Mouse (Mus musculus): ENCODE measurements around the gene Cnnm1.

Cnnm1 gene

DNA sequence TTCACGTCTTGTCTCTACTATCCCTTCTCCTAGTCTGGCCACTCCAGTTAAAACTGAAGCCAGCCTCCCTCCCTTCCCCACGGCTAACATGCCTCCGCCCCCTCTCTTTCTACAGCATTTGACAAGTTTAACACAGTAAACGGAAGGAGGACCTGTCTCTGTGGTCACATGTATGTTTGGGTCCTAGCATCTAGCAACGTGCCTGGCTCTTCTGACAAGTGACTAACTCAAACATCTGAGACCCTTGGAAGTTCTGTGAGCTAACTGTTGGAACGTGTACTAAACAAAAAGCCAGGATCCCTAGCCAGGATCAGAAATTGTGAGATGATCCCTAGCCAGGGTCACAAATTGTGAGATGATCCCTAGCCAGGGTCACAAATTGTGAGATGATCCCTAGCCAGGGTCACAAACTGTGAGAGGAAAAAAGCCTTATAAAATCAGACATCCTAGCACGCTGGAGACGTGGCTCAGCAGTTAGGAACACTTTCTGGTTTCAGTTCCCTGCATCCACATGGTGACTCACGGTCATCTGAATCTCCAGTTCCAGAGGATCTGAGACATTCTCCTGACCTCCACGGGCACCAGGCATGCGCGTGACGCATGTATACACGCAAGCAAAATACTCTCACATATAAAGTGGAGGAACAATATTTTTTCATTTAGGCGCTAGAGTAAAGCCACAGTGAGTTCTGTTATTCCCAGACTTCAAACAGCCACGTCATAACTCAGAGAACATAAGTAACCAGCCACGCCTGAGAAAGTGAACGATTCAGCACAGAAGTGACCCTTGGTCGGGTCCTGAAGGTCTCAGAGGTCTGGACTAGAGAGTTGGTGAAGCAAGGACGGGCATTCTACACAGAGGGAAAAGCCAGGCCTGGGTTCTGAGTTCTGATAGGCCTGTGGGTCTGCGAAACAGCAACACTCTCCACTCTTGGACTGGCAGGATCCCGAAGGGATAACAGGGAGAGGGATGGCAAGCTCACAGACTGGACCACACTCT lies 71.7 kb downstream of the Cnnm1 start:
- in situ Hi-C loops (cut with MboI, MseI), result no loop called here

DNA sequence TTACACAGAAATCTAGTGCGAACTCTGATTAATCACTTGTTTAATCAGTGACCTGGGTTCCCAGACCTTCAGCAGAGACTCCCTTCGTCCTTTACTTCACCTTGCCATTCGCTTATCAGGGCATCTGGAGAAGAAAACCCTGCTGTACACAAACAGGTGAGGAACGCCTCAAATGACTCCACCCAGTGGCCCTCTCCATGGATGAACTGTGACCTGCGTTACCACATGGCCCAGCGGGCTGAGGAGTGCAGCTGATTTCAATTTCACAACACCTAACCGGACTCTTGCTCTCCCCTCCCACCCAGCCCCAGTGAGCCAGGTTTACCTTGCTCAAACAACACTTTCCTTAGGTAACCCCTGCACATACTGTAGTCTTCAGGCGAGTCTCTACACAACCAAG lies 73.6 kb downstream of the Cnnm1 start:
- in situ Hi-C loops (cut with MboI, MseI), result no loop called here

DNA sequence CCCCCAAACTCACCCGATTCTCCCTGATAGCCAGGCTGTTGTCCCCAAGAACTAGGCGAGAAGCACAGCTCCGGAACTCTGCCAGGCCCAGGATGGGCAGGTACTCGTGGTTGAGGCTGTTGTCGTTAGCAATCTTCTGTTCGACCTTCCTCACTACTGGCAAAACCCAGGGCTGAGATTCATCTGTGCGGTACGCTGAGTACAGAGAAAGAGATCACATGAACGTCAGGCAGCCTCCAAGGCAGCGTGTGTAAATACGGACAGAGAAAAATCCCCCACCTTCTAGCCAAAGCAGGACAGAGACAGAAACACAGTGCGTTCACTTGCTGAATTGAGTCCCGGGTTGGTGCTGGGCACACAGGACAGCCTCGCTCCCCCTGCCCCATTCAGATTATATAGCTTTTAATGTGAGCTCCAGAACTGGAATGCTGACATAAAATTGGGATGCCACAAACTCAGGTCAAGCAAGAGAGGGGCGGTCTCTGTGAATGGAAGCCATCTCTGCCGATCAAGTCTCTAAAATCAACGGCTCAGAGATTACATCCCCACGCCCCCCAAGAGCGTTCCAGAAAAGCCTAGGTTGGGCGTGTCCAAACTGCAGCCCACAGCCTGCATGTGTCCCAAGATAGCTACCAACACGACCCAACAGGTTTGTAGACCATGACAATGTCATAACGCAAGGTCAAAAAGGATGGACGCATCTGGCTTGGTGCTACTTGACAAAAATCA lies 75.6 kb downstream of the Cnnm1 start:
- in situ Hi-C loops (cut with MboI, MseI), result no loop called here

DNA sequence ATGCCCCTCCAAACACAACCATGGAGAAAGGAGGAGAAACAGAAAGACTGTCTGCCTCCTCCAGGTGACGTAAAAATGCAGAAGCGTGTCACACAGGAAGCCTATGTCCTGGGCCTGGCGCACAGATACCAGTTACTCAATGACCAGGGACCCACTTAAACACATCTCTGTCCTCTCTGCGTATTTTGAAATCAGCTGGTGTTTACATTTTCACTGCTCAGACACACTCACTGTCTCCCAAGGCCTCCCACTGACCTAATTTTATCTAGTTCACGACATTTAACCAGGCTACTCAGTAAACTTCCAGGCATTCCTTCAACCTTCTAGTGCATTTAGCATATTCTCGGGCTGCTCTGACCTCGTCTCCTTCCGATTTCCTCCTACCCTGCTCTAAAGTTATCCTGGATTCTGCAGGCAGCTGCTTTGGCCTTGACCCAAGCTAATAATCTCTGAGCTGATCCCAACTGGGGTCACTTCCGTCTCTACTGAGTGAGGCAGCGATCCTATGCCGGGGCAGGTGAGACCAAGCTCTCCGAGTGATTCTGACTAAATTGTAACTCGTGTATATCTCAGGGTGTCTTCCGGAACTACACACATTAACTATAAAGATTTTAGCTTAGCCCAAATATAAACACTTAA lies 76.3 kb downstream of the Cnnm1 start:
- in situ Hi-C loops (cut with MboI, MseI), result no loop called here

DNA sequence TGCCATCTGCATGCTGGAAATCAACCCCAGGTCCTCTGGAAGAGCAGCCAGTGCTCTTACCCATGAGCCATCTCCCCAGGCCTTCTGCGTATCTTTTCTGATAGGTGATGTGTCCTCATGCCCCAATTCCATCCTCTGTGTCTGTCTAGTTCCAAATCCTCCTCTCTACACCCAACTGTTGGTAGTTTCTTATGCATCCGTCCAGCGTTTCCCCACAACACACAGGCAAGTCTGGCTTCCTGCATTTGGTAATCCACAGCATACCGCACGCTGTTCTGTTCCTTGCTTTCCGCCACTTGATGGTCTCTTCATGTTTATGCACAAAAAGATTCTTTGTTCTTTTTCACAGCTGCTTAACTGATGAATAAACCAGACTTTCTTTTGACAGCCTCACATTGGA lies 77.1 kb downstream of the Cnnm1 start:
- in situ Hi-C loops (cut with MboI, MseI), result no loop called here

DNA sequence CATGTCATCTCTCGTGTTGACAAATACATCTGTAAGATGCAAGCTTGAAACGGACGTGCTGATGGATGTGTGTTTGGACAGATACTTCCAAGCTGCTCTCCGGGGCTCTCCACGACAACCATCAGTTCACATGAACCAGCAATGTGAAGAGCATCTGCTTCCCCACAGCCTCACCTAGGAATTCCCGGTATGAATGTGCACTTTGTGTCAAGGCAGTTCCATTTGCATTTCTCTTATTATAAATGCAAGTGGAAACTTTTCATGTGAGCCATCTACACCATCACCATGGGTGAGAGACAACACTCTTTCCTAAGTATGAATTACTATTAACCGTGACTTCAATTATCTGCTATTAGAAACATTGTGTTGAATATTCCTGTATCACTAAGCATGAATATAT lies 77.6 kb downstream of the Cnnm1 start:
- in situ Hi-C loops (cut with MboI, MseI), result no loop called here

DNA sequence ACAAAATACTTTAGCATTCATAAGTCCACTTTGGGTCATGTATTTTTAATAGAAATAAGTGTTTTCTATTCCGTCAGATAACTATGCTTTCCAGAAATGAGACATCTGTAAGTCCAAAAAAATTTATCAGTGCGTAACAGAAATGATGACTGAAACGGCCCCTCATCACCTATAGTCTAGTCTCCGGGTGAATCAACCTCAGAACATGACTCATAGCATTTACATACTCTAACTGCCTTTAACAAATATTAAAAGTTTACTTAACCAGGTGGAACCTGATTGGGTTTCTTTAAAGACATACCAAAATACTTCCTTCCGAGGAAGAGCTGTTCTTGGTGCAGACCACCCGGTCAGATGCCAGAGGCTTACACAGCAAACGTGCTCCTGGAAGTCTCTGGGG lies 78.0 kb downstream of the Cnnm1 start:
- in situ Hi-C loops (cut with MboI, MseI), result no loop called here

DNA sequence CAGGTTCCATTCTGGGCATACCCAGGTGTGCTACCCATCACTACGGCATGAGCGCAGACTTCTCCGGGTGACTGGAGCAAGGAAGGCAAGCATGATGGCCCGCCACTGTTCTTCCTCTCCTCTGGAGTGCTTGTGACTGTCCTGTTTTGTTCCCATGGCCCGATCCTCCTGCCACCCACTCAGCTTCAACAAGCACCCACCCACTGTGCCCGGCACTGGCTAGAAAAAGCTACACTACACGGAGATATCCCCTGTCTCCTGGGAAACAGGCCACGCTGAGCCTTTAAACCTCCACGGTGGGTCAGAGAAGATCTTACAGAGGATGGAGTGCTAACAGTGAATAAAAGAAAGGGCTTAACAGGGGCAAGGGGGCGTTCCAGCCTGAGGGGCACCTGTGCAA lies 79.0 kb downstream of the Cnnm1 start:
- in situ Hi-C loops (cut with MboI, MseI), result no loop called here

DNA sequence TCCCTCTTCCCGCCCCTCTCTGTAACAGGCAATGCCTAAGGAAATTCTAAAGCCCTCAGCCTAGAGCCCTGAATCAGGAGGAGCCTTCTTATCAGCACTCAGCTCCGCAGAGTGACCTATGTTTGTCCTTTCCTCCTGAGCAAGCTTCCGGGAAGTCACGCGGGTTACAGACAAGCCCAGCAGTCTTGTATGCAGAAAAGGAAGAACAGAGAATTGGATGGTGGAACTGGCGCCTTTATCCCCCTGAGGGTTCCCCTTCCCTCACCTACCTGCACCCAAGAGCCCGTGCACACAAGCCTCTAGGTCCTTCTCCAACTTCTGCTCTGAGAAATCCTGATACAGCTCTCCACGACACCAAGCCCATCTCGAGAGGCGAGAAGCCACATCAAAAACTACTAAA lies 80.2 kb downstream of the Cnnm1 start:
- in situ Hi-C loops (cut with MboI, MseI), result no loop called here

DNA sequence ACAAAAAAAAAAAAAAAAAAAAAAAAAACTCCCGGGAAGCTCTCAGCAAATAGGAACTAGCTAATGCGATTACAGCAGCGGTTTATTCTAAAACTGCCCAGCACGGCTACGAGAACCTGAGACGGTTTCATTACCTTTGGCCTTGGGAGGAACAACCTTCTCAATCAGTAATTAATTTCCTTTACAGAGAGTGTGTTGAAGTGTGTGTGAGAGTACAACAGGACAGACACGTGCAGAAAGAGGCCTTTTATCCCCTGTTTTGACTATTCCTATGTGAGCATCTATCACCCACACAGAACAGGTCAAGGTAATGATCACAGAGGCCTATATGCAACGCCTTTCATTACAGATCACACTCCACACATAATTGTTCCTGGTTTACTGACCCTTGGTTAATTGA lies 81.1 kb downstream of the Cnnm1 start:
- in situ Hi-C loops (cut with MboI, MseI), result no loop called here

DNA sequence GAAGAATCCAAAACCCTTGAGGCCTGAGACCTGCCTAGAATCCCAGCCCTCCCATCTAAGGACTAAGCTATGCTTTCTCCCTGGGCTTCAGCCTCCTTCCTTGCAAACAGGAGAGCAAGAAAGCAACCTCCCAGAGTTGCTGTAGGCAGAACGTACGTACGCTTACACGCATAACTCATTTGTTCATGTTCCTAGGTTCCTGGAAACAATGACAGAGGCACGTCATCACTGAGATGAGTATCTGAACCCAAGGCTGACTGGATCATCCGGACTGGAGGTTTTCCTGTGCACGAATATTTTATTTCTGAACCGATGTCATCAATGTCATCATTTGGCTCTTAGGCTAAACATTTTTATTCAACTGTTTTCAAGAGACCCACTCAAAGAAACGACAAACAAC lies 81.8 kb downstream of the Cnnm1 start:
- in situ Hi-C loops (cut with MboI, MseI), result no loop called here

DNA sequence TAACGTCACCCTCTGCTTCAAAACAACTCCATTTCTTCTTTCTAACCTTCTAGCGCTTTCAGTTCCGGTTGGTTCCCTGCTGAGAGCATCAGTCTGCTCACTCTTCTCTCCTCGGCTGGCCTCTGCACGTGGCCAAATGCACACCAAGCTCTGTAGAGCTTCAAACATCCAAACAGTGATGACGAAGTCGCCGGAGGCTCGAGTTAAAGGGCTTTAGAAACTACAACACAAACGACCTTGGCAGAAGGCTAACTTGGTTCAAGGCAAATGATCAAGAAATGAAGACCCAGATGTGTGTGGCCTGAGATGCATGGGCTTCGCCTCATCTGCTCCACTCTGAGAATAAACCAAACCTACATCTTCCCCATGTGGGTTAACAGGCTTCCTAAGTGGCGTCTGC lies 83.3 kb downstream of the Cnnm1 start:
- in situ Hi-C loops (cut with MboI, MseI), result no loop called here

DNA sequence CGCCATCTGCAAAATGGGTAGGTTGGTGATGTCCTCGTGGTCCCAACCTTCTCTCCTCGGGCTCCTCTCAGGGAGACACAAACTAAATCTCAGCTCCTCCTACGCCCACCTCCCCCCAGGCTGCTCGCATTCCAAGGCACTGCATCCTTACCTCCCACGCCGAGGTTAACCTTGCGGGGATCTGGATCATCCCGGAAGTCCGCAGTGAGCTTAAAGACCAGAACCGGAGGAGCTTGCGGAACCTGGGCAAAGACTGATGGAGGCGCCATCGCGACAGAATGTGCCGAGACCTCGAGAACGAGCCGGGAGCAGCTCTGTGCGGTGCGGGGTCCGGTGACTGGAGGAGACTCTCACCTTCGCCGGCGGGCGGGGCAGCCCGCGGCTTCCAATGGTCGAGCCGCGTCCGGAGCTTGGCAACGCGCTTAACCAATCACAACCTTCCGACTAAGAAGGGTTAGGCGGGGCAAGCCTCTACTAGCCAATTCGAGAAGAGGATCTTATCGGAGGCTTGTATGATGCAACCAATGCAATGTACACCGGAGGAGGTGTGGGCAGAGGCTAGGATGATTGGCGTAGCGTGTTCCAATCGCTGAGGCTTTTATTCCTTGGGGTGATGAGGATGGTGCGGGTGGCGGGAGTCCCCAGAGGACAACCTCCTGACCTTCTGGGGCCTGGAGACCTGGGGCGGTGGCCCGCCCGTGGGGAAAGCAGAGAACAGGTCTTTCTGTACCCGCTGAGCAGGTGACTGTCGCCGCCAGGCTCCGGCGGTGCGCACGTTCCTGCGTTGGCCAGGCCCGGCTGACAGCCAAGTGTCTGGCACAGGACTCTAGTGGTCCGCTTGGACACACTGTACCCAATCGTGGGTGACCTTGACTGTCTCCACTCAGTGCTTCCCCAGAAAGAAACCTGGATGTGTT lies 84.2 kb downstream of the Cnnm1 start, which contains the start of gene Got1:
Gene Got1 (minus strand): TSS at position 419 of the 917 bp plus-strand sequence.
- in situ Hi-C loops (cut with MboI, MseI), result no loop called here

DNA sequence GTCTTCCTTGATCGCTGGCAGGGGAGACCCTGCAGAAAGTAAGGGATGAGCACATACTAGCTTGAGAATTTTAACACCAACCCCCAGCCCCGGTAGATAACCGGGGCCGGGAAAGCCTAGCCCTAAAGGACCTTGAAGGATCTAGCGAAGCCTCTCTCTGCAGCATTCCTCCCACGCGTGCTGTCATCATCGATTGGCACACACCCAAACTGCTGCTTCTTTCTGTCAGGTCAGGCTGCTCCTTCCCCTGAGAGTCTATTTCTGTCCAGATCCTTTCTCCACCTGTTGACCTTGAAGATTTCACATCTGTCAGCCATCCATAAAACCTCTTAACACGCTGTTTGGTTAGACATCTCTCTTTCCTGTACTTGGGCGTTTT lies 84.9 kb downstream of the Cnnm1 start:
- in situ Hi-C loops (cut with MboI, MseI), result no loop called here

DNA sequence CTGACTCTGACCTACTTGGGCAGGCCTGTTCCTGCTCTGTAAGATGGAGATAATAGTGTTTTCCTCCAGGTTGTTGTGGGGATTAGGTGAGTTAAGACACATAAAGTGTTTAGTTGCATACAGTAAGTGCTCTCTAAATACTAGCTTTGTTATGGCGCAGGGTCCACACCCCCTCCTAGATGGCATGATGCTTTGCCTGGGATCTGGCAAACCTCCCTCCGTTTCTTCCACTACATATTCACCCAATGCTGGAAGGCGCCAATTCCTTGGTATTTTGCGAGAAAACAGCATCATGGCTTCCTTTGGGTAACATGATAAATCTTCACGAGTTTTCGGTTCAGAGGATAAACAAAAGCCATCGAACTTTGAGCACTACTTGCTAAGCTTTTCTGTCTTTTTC lies 85.3 kb downstream of the Cnnm1 start:
- in situ Hi-C loops (cut with MboI, MseI), result no loop called here

DNA sequence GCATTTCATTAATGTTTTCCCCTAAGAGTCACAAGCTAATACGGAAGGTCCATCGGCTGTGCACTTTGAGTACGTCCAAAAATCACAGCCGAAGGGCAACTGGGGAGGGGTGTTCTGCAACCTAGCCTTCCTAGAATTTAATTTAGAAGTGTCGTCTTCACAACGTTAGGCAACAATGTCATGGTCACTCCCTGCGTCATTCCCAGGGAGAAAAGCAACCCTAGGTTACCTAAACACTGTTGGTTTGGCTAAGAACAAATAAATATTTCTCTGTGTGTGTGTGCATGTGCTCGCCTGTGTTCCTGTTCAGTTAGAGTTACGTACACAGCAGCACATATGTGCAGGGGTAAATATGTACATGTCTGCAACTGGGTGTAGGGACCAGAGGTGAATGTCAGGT lies 85.8 kb downstream of the Cnnm1 start:
- in situ Hi-C loops (cut with MboI, MseI), result no loop called here

DNA sequence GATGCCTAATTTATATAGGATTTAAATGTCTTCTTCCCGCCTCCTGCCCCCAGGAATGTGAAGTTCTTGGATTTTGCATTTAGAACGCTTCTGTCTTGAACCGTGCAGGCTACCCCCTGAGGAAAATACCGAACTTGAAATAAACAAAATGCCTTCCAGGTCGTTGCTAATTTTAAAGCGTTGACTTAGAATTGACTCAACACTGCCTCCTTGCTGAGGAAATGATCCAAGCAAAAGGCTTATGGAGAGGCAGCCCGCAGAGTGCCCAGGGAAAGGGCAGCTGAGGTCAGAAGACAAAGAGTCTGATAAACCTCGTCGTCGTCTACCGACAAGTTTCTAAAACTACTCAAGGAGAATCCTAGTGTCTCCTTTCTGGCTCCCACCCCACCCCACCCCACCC lies 86.9 kb downstream of the Cnnm1 start:
- in situ Hi-C loops (cut with MboI, MseI), result no loop called here

DNA sequence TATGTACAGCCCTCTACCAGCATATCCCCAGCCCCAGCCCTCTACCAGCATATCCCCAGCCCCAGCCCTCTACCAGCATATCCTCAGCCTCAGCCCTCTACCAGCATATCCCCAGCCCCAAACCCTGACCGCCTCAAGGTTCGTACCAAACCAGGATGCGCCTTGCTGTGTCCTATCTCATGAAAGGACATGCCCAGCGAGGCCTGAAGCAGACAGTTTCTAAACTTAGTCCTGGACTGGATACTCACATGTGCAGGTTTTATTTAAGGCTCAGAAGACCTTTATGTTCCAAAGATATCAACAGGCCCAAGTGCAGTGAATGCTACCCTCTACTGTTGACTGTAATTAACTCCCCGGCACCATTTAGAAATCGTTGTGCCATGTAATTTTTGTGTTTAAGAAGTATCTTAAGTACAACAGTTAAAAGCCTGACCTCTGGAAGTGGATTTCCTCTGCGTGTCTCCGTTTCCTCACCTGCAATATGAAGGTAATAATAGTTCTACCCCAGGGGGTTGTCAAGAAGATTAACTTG lies 87.9 kb downstream of the Cnnm1 start:
- in situ Hi-C loops (cut with MboI, MseI), result no loop called here

DNA sequence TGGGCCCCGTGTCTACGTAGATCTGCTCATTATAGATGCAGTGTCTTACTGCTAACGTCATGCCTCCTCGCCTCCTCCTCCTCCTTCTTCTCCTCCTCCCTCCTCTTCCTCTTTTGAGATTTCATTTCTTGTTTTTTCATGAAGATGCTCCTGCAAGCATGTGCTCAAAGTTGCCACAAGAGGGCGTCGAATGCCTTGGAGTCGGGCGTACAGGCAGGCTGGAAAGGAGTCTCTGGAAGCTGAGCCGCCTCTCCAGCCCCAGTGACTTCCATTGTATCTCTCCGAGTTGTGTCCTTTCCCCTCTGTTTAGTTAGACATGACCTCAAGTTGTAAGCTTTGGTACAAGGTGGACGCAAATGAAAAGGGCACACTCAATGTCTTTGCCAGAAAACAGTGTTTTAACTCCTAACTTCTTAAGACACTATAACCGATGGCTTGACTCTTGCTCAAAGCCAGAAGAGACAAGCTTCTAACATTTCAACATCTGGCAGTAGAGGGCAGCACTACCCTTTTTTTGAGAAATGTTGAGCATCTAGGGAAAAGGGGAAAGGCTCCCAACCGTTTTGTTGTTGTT lies 90.0 kb downstream of the Cnnm1 start:
- in situ Hi-C loops (cut with MboI, MseI), result loop anchor here (5.0 kb wide), 1 partner anchor 92 kb away; no protein-coding TSS in a partner anchor

DNA sequence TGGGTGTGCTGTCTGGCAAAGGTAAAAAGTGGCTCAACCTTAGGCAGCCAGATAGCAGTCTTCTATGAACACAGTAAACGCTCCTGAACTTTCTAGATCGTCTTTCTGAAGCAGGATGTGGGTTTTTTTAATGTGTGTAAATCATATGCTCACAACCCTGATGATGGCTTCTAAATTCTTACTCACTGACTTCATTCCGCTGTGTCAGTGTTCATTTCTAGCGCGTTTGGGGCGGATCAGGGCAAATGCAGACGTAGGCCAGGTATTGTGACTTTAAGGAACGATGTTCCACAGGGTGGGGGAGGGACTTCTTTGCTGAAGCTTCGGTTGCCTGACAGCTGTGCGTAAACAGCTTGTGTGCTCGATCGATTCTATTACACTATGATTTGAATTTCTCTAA lies 90.7 kb downstream of the Cnnm1 start:
- in situ Hi-C loops (cut with MboI, MseI), result loop anchor here (5.0 kb wide), 1 partner anchor 91 kb away; no protein-coding TSS in a partner anchor

DNA sequence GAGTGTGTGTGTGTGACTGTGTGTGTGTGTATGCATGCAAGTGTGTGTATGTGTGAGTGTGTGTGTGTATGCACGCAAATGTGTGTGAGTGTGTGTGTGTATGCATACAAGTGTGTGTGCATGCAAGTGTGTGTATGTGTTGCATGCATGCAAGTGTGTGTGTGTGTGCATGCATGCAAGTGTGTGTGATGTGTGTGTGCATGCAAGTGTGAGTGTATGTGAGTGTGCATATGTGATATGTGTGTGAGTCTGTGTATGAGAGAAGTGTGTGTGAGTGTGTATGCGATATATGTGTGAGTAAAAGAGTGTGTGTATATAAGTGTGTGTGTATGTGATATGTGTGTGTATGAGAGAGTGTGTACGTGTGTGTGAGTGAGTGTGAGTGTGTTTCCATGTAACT lies 95.1 kb downstream of the Cnnm1 start:
- in situ Hi-C loops (cut with MboI, MseI), result no loop called here
